In the genomic region with DNA sequence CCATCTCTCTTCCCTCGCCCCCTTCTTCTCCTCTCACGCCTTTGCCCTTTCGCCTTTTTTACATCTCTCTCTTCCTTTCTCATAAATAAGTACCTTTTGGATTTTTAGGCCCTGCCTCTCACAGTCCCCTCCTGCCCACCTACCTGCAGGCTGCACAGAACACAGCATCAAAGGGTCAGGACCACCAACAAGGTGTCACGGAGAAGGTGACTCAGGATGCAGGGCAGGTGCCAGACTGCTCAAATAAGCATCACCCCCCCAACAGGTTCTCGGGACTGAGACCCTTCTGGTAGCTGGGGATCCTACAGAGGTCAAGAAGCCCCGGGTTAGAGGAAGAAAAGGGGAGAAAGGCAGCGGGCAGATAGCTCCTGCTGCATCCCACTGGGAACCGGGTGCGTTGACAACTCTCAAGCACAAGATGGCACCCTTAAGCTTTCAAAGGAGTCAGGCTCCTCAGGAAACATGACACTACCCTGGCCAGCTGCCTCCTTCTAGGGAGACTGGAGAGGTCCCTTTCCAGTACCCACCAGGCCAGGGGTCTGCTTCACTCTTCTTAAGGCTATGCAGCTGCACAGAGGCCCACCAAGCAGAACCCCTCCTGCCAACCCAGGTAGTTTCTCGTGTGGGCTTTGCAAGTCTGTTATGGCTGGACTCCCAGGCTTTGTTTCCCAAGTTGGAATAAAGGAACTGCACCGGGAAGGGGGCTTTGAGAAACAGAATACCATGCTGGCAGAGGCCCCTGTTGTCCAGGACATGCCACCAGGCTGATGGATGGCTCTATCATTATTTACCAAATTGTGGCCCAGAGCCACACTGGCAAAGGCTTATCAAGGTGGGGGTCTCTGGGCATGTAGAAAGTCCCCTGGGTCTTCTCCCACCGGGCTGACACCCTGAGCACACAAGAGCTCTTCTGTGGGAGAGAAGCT, we compare ENCODE assay signal across 8 mouse cellular contexts.
DNase-seq lines count a peak whose midpoint lies in the region; ATAC-seq and TF ChIP-seq lines count a peak whose summit lies in the region.

No protein-coding gene starts in this region.

- whole genome bisulfite sequencing in spleen, adult 2 months = 53% methylated on average over 12 of the region's 12 CpGs
- 37% methylated on average over 12 of the region's 12 CpGs for WGBS in embryonic facial prominence, embryonic 11.5 days
- 43% methylated on average over 12 of the region's 12 CpGs for WGBS in limb, embryonic 10.5 days
- WGBS in midbrain, embryonic 11.5 days = 44% methylated on average over 12 of the region's 12 CpGs
- 39% methylated on average over 12 of the region's 12 CpGs for WGBS in stomach, embryonic 15.5 days

- peak; percentile 11; the same call in 1 of the 2 replicates for TF ChIP-seq CTCF in spleen, adult 2 months (IDR thresholded peaks at IDR 0.05; ENCODE audit: extremely low read depth, insufficient read depth, insufficient read length, insufficient replicate concordance)

- H3K9ac ChIP-seq in embryonic facial prominence, embryonic 11.5 days (replicated peaks; ENCODE audit: low read length) = no peak overlapping the region; the same call in 1 of the 2 replicates
- no peak overlapping the region; the same call in 1 of the 2 replicates for H3K9ac ChIP-seq in midbrain, embryonic 11.5 days (ENCODE audit: low read length)
- no peak overlapping the region for H3K9ac ChIP-seq in stomach, embryonic 15.5 days

- ATAC-seq in embryonic facial prominence, embryonic 11.5 days (replicated peaks; ENCODE audit: insufficient number of reproducible peaks, low FRiP score, low TSS enrichment, low read depth) = peak; percentile 86
- peak; percentile 80 for ATAC-seq in midbrain, embryonic 11.5 days (ENCODE audit: low FRiP score)
- peak; percentile 76; the same call in 1 of the 2 replicates for ATAC-seq in stomach, embryonic 15.5 days (ENCODE audit: insufficient read depth, low FRiP score, low read depth)

- no peak for DNase-seq in spleen, adult 2 months (ENCODE audit: low read depth in 1 of 2, low spot score in 2 of 2)
- DNase-seq in spleen, postnatal 14 days (ENCODE audit: low spot score in 2 of 2) = no peak
- peak; percentile 92 for DNase-seq in embryonic facial prominence, embryonic 11.5 days (ENCODE audit: low spot score)
- peak; percentile 69 to 85 for DNase-seq in gastrocnemius, postnatal 4 days (ENCODE audit: low spot score in 2 of 2)
- DNase-seq in kidney, adult 8-10 months = peak; percentile 32 to 74
- DNase-seq in limb, embryonic 10.5 days (ENCODE audit: low spot score) = peak; percentile 84
- DNase-seq in midbrain, embryonic 11.5 days (ENCODE audit: low spot score, missing footprints) = peak; percentile 96

- no peaks in the 10 kb centered on the region for H3K36me3 ChIP-seq in spleen, adult 2 months (ENCODE audit: control insufficient read depth, insufficient read depth, low read length)
- no peaks in the 10 kb centered on the region for H3K36me3 ChIP-seq in embryonic facial prominence, embryonic 11.5 days (replicated peaks; ENCODE audit: control insufficient read depth, insufficient read depth, low read depth, low read length)
- H3K36me3 ChIP-seq in limb, embryonic 10.5 days = no peaks in the 10 kb centered on the region
- no peaks in the 10 kb centered on the region for H3K36me3 ChIP-seq in midbrain, embryonic 11.5 days (ENCODE audit: control insufficient read depth, insufficient read depth, low read length)
- H3K36me3 ChIP-seq in stomach, embryonic 15.5 days = no peaks in the 10 kb centered on the region

- H3K27ac ChIP-seq in spleen, adult 2 months (ENCODE audit: insufficient read depth, low read length) = no peak overlapping the region
- peak overlapping the region; percentile 32; the same call in 1 of the 2 replicates for H3K27ac ChIP-seq in embryonic facial prominence, embryonic 11.5 days (replicated peaks; ENCODE audit: low read depth, low read length)
- peak overlapping the region; percentile 74 for H3K27ac ChIP-seq in limb, embryonic 10.5 days
- no peak overlapping the region for H3K27ac ChIP-seq in midbrain, embryonic 11.5 days (ENCODE audit: low read depth, low read length)
- H3K27ac ChIP-seq in stomach, embryonic 15.5 days = no peak overlapping the region

- H3K9me3 ChIP-seq in embryonic facial prominence, embryonic 11.5 days (replicated peaks; ENCODE audit: control insufficient read depth, low read length) = no peaks in the 10 kb centered on the region
- no peaks in the 10 kb centered on the region for H3K9me3 ChIP-seq in limb, embryonic 10.5 days (replicated peaks)
- no peaks in the 10 kb centered on the region for H3K9me3 ChIP-seq in midbrain, embryonic 11.5 days (ENCODE audit: control insufficient read depth, low read length)
- no peaks in the 10 kb centered on the region for H3K9me3 ChIP-seq in stomach, embryonic 15.5 days

- no peak overlapping the region for H3K4me2 ChIP-seq in embryonic facial prominence, embryonic 11.5 days (ENCODE audit: low read depth, low read length)
- no peak overlapping the region for H3K4me2 ChIP-seq in midbrain, embryonic 11.5 days
- H3K4me2 ChIP-seq in stomach, embryonic 15.5 days = no peak overlapping the region

- no peak for TF ChIP-seq POLR2A in spleen, adult 2 months (IDR thresholded peaks at IDR 0.05; ENCODE audit: low read depth, low read length)

- no peaks in the 10 kb centered on the region for H3K27me3 ChIP-seq in spleen, adult 2 months (ENCODE audit: control insufficient read depth, insufficient read depth, low read length)
- 0 out of 2 replicates have a peak, but pooled peaks cover 3% of the 10 kb centered on the region for H3K27me3 ChIP-seq in embryonic facial prominence, embryonic 11.5 days (ENCODE audit: control insufficient read depth, insufficient read depth, low read length)
- peaks cover 53% of the 10 kb centered on the region for H3K27me3 ChIP-seq in limb, embryonic 10.5 days (ENCODE audit: low read depth, poor library complexity, severe bottlenecking)
- no peaks in the 10 kb centered on the region; the same call in 1 of the 2 replicates for H3K27me3 ChIP-seq in midbrain, embryonic 11.5 days (ENCODE audit: control insufficient read depth, insufficient read depth, low read length)
- no peaks in the 10 kb centered on the region for H3K27me3 ChIP-seq in stomach, embryonic 15.5 days (replicated peaks)

- H3K4me3 ChIP-seq in spleen, adult 2 months (ENCODE audit: extremely low read depth, insufficient read depth, insufficient read length) = no peak overlapping the region
- H3K4me3 ChIP-seq in embryonic facial prominence, embryonic 11.5 days (ENCODE audit: low read depth, low read length) = no peak overlapping the region
- no peak overlapping the region for H3K4me3 ChIP-seq in limb, embryonic 10.5 days
- H3K4me3 ChIP-seq in midbrain, embryonic 11.5 days (ENCODE audit: low read depth, low read length) = no peak overlapping the region
- no peak overlapping the region for H3K4me3 ChIP-seq in stomach, embryonic 15.5 days (replicated peaks)

- no peaks in the 10 kb centered on the region for H3K4me1 ChIP-seq in spleen, adult 2 months (ENCODE audit: control insufficient read depth, insufficient read depth, insufficient read length)
- H3K4me1 ChIP-seq in embryonic facial prominence, embryonic 11.5 days (ENCODE audit: control insufficient read depth, insufficient read depth, low read length) = peaks cover 11% of the 10 kb centered on the region
- peaks cover 43% of the 10 kb centered on the region for H3K4me1 ChIP-seq in limb, embryonic 10.5 days
- H3K4me1 ChIP-seq in midbrain, embryonic 11.5 days (ENCODE audit: control insufficient read depth, insufficient read depth, low read length) = 0 out of 2 replicates have a peak, but pooled peaks cover 7% of the 10 kb centered on the region
- H3K4me1 ChIP-seq in stomach, embryonic 15.5 days = no peaks in the 10 kb centered on the region

Comparison
In these comparisons a context has a peak if more than half of its experiments do, and no peak if none do; other contexts are left out.
1. DNase-seq: peak in embryonic facial prominence, embryonic 11.5 days (single experiment), gastrocnemius, postnatal 4 days (2 of 2), kidney, adult 8-10 months (2 of 2), limb, embryonic 10.5 days (single experiment) and midbrain, embryonic 11.5 days (single experiment); none in spleen, adult 2 months (0 of 2) and spleen, postnatal 14 days (0 of 2).
2. H3K27ac ChIP-seq: peak in embryonic facial prominence, embryonic 11.5 days (single experiment) and limb, embryonic 10.5 days (single experiment); none in spleen, adult 2 months (single experiment), midbrain, embryonic 11.5 days (single experiment) and stomach, embryonic 15.5 days (single experiment).
3. Peak in every context shown above with its lines, with median percentiles within 50 percentile points of each other: ATAC-seq.